Mouse (Mus musculus): ENCODE results near the gene Lrmda.

Lrmda gene

DNA sequence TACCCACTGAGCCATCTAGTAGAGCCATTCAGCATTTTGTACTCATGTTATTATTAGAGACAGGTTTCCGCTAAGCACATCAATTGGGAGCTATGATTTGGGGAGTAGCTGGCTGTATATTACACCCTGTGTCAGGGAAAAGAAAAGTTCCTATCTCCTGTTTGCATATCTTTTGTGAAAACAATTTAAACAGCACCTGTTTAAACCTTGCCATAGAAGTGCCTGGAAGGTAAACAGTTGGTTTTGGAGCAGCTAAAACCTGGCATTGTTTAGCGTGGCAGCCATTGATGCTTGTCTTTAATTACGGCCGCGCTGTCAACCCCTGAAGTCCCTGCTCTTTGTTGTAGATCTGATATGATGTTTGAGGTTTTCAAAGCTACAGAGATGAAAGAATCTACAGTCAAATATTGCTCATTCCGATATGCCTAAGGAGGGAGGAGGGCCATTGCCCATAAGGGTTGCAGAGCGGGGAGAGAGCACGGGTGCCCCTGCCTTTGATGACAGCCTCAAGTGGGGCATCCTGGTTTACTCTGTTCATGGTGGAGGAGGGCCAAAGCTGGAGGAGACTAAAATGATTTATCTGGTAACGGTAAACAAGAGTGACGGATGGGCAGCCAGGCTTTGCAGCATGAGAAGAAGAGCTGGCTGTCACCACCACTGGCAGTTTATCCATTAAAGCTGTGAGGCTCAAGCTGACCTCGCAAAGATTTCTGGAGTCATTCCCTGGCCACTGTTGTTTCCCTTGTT lies 306.9 kb downstream of the Lrmda start:
- no peak for DNase-seq (ENCODE audit: low read depth)

DNA sequence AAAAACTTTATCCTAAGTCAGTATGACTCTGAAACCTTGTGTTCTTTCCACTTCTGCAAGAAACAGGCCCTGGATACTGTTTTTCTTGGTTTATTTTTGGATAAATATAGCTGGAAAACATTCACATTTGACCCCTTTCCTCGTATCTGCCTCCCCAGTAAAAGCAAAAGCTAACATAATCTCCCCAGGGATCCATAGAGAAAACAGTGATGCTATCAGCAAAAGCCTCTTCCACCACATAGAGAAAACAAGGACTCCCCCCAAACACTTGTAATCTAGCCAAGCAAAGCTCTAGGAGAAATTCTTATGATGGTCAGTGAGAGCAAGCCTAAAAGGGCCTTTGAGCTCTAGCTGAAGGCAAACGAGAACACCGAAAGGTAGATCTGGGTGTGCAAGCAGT lies 309.7 kb downstream of the Lrmda start:
- no peak for DNase-seq (ENCODE audit: low read depth)

DNA sequence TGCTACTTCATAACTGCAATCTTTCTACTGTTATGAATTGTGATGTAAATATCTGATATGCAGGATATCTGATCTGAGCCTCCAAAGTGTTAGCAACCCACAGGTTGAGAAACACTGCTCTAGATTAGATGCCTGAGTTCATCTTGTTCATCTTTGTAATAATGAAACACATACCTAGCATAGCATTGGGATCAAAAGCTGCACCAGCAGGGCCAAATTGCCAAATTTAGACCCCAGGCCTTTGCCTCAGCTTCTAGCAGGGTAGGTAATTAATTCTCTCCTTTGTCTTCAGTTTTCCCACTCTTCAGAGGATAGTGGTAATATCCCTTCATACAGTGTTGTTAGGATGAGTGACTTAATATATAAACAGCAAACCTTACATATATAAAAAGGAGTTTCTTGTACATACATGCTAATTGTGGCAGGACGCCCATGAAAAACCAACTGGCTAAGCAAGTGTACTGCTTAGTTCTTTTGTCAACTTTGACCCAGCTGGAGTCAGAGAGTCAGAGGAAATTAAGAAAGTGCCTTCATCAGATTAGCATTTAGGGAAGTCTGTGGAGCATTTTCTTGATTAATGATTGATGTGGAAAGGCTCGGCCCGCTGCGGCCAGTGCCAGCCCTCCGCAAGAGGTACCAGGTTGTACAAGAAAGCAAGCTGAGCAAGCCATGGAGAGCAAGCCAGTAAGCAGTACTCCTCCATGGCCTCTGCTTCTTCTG lies 315.7 kb downstream of the Lrmda start:
- no peak for DNase-seq (ENCODE audit: low read depth)

DNA sequence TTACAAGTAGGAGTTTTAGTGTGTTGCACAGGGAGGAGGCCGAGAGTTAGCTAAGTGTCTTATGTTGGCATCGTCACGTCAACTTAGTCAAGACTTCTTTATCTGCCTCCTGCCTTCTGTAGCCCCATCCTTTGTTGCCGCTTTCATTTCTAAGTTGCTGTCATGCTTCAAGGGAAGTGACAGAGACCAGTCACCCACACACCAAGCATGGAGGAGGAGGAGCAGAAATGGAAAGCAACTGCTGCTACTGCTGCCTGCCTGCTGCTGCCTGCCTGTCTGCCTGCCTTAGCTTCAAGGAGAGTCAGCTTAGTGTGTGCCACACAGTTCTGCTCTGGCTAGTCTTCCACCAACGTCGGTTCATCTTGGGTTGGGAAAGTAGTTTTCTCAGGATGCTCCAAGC lies 319.7 kb downstream of the Lrmda start:
- no peak for DNase-seq (ENCODE audit: low read depth)

DNA sequence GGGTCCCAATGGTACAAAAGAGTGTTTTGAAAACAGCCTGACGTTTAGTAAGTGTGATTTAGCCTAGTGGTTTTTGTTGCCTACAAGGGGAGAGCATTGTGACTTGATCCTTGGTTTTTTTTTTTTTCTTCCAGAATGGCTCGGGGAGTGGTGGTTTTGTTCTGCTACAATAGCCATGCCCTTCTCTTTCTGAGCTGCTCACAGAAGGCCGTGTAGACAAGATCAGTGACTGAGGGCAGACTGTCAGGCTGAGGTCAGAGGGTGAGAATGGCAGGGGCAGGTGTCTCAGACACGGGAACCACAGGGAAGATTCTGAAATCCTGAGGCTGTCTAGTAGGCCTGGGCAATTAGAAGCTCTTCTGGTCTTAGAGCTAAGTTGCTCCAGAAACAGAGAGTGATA lies 323.8 kb downstream of the Lrmda start:
- no peak for DNase-seq (ENCODE audit: low read depth)

DNA sequence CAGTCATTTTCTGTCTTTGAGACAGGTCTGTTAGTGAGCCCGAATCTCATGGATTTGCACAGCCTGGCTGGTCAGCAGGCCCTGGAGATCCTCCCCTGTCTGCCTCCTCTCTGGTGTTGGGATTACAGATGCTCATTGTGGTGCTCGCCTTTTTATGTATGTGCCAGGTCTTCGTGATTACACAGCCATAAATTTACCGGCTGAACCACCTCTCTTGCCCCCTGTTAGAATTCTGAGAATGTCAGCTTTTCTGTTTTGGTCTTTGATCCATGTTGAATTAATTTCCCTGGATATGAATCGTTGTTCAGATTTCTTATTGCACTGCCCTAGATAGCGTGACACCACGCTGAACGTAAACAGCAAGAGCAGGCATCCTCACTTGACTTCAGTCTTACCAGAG lies 325.7 kb downstream of the Lrmda start:
- no peak for DNase-seq (ENCODE audit: low read depth)

DNA sequence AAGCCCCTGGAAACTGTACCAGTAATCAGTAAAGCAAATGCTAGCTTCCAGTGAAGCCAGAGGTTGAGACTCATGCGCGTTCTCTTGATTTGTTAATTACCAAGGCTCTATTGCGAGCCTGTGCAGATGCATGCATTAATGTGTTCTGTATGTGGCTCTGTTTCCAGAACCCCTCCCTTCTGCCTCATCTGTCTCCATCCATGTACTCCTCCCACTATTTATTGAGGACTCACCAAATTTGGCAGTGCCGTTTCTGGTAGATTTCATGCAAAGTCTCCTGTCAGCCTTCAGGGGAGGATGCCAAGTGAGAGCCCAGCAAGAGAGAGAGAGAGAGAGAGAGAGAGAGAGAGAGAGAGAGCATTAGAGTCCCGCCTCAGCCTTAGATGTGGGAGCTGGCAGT lies 334.1 kb downstream of the Lrmda start:
- DNase-seq (ENCODE audit: low read depth), result no peak

DNA sequence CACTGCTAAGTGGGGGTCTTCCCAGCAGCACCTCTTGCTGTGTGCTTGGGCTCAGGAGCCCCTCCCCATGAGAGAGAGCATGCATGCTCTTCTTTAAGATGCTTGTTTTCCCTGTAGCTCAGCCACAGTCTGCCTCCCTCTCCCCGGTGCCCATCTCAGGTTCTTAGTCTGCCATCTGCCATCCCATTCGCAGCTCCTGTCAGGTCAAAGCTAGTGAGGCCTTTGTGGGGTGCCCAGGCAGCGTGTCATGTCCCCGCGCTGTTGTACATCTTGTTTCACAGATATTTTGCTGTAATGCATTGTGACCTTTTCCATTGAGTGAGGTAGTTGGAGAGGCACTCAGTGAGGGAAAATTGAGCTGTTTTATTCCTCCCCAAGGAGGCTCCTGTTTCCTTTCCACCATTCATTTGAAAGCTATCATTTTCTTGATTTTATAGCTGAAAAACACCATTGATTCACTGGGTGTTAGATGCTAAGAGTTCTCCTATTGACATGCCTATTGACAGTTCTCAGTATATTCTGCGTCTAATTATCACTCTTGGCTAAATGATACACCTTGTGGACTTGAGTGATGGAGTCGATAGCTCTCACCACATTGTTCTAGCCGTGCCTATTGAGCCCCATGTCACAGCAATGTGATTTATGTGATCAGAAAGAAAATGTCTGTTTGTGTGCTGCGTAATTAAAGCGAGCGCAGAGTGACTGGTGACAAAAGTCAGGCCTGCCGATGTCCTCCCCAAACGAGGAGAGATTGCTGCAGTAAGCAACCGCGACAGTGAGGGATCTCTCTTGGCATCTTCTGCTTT lies 335.5 kb downstream of the Lrmda start:
- no peak for DNase-seq (ENCODE audit: low read depth)

DNA sequence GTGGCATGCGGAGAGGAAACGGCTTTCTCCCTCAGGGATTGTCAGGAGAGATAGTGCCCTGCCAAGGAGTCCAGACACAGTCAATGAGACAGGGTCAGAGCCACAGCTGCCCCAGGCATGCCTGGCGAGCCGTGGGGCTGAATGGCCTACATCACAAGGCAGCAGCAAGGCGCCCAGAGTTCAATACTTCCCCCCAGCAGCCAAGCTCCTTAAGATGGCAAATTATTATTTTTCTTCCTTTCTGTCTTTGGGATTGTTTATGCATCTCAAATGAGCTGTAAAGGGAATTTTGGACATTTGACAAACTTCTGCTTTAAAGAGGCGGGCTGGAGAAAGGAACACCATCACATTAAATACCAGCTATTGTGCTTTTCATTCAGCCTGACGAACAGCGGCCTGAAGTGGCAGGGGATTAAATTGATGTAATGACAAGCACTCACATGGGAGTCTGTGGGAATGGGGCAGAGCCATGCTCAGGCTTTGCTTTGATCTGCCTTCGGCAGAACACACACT lies 338.5 kb downstream of the Lrmda start:
- no peak for DNase-seq (ENCODE audit: low read depth)

DNA sequence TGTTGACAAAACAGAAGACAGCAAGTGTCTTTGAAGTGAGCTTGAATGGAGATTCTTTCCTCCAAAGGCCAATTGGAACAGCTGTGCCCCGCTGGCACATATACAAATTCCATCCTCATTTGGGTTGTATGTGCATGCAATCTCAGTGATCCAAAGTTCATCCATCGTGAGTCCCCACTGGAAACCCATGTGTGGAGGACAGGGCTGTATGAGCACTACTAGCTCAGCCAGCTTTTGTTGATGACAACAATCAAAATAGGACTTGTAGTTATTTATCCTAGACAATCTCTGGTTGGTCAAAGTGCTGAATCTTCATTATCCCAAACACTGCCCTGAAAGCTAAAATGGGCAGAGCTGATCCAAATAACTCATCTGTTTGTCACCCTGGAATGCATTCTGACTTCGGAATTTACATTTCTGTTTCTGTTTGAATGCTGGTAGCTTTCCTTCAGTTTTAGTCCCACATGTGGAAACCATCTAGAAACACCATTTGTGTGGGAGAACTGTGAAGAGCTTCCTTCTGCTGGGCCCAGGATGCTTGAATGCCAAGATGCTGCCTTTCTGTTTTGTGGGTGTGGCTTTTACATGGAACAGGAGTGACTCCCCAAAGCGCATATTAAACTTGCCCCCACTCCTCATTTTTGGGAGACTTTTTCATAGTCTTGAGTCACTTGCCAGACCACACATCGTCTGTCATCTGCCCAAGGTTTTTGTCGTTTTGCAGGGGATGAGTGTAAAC lies 344.7 kb downstream of the Lrmda start:
- DNase-seq (ENCODE audit: low read depth), result peak; percentile 26

DNA sequence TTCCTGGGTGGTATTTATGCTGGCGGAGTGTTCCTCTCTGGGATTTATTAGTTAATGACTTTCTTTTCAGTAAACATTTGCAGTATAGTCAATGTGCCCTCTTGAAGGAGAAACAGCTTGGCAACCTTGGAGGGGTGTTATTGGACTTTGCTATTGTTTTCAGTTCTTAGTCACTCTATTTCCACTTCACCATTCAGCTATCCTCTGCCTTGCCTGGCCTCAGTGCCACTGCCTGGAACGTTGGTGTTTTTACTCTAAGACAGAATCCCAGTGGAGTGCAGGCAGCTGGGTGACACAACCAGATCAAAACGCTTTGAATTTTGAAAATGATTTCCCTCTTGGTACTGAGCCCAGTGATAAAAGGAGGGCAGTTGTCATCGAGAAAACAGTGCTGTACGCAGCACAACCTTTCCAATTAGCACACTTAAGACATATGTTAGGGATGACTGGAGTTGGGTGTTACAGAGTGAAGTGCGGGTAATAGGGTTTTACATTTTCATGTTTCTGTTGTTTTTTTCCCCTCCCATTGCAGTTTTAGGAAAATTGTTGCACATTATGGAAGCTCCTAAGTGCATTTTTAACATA lies 345.4 kb downstream of the Lrmda start:
- DNase-seq (ENCODE audit: low read depth), result no peak

DNA sequence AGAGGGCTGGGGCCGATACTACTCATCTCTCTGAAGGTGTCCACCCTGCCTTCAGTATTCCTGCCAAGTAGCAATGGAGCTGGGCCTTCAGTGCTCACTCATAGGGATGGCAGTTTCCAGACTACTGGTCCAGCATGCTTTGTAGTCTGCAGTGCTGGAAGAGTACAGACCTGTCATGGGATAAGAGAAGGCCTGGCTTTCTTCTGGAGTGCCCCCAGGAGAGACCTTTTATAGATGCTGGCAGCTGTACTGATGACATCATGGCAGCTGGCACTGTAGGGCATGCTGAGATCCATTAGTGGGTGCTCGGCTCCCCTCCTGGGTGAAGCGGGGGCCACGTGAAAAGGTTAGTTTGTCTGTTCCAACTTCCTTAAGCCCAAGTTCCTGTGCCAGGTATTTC lies 348.1 kb downstream of the Lrmda start:
- no peak for DNase-seq (ENCODE audit: low read depth)

DNA sequence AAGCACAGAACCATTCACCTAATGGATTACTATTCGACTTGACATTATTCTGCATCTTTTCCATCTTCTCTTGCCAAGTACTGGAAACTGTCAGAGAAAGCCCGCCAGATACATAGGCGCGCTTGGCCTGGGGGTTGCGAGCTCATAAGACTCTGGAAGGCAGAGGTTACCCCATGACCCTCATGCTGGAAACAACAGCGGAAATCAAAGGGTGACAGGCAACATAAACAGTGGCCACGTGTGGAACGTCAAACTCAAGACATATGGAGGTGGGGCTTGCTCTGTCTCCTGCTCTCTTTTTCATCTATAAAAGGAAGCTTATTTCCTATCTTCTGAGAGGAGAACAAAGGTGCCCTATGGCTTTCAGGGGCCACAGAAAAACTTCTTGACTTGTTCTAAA lies 351.6 kb downstream of the Lrmda start:
- DNase-seq (ENCODE audit: low read depth), result no peak

DNA sequence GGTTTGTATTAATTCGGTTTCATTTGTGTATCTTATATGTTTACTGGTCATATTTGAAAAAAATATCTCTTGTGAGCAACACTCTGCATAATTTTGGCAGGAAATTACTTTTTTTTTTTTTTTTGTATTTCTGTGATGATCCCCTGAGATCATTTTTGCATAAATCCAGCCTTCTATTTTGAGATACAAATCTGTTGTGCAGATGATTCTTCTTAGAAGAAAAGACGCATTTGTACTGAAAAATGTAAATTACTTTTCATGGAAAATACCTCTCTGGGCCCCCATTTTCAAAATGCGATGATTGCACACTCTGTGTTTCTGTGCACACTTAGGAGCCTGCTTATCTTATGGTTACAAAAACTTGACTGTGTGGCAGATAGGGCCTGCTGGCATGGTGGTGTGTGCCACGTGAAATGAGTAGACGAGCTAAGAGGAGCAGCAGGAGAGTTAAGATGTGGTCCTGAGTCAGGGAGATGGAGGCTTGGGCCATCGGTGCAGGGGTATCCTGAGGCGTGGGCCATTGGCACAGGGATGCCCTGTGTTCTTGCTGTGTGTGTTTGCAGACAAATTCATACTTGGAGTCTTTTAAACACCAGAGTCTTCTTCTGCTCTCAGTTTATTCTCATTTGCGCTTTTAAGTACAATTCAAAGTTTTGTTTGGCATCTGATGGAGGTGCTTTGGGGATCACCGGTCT lies 353.3 kb downstream of the Lrmda start:
- no peak for DNase-seq (ENCODE audit: low read depth)

DNA sequence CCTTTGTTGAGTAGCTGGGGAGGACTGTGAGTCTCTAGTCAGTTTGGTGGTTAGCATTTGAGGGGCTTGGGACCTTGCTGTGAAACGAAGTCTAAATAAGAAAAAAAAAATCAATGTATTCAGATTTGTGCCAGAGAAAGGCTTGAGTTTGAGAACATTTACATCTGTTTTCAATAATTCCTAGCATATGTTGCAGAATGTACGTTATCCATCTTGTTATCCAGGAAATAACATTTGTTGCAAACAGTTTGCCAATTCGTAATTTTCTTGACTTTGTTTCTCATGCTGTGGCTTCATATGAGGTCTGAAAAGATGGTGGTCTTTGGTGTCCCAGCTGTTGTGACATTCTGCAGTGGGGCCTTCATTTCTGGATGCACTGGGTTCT lies 353.8 kb downstream of the Lrmda start:
- DNase-seq (ENCODE audit: low read depth), result peak; percentile 18

DNA sequence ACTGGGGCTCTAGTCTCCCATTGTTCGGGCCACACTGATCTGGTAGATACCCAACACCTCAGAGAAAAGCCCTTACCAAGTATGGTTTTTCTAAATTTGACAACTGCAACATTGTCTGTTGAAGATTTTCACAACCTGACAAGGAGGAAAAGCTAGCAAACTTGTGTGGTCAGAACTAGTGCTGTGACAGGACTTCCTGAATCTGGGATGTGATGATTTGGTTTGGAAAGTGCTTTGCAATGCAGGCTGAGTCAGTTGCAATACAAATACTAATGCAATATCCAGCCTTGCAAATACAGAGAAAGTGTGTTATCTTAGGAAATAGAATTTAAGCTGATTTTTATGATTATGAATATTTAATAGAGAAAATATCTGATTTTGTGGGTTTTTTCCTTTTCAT lies 357.6 kb downstream of the Lrmda start:
- no peak for DNase-seq (ENCODE audit: low read depth)

DNA sequence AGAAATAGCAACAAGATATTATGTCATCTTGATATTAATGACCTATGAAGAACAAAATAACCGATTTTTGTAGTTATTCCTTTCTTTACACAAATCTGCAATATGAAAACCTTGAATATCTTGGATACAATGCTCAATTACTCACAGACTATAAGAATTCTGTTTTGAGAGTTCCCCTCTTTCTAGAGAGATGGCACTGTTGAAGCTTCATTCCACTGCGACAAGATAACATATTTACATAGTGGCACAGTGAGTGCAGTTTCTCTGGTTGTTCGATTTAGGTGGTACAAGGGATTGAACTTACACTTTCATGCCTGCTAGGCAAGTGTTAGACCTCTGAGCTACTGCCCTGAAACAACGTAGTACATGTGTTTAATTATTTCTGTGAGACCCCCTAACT lies 362.6 kb downstream of the Lrmda start:
- no peak for DNase-seq (ENCODE audit: low read depth)

DNA sequence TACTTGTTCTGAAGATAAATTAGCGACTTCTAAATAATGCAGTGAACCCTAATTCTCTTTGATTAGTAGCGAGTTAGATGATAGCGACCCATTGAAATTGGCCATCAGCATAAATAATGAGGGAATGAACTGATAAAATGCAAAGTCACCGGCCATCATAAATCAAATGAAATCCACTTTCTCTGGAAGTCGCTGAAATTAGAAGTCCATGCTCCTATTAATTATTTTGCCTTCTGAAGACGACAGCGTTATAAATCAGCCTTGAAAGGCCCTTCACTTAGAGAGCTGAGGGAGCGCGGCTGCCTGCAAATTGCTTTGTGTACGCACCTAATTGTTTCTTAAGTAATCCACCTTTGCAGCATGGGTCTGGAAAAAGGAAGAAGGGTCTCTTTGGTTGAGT lies 374.1 kb downstream of the Lrmda start:
- no peak for DNase-seq (ENCODE audit: low read depth)

DNA sequence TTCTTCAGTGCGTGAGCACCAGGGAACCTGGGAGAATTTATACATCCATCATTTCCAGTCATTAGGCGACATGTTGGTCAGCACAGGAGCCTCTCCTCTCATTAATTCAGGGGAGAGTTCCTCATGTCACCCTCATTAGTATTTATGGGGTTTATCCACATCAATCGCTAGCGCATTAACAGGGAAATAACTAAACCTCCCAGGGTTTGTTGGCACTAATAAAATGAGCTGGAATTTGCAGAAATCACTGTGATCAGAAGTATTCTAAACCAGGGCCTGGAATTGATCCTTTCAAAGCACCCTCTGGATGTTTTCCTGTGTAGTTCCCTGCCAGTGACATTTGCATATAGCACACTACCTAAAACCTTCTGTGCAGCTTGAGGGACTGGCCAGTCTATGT lies 382.9 kb downstream of the Lrmda start:
- DNase-seq (ENCODE audit: low read depth), result no peak

DNA sequence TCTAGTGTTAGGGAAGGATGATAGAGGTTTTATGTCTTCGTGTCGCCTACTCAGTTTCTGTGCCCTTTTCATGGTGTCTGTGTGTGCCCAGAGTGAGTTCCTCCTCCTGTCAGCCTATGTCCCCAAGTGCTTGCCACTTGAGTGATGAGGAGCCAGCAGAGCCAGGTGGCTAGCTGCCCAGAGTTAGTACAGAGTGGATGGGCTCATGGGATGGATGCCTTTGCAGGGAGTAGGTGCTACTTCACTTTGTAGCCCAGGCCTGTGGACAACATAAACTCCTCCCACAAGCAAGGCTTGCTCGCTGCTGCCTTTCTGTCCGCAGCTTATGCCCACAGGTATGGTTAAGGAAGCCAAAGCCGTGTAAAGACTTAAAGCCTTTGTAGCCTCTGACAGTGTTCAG lies 387.1 kb downstream of the Lrmda start:
- DNase-seq (ENCODE audit: low read depth), result no peak

DNA sequence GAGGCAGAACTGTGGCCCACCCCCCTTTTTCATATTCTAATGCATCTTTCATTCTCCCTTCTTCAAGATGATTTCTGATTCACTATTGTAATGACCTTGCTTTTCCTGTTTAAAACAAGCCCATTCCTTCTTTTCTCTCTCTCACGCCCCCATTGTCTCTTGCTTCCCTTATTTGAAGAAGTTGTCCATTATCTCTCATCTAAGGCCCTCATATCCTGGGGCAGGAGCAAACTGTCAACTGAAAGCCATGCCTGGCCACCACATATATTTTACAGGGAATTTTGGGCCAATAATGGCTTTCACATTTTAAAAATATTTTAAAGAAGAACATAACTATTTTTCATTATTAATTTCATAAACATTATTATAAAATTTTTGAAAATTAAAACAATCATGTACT lies 391.3 kb downstream of the Lrmda start:
- DNase-seq (ENCODE audit: low read depth), result no peak
